37 mouse cellular contexts compared by ENCODE assay signal in the genomic region with DNA sequence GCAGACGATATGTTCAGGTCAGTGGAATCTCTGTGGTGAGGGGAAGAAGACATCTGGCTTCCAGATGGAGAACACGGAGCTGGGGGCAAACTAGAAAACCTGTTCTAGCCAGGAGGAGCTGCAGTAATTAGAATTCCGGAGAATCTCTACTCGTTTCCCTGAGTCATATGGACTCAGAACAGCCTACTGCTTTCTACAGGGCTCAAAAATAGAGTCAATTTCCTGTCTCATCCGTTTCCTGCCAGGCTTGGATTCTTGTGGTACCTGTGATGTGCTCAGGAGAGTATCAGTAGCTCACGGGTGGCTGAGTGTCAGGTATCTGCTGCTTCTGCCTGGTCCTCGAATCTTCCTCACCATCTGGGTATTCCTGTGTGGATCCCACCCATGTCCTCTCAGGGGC. TPM values are rescaled to one million over a fixed set of nuclear protein-coding genes. Genes with fewer than 3 reads are reported as not detected.
DNase-seq lines count a peak whose midpoint lies in the region; ATAC-seq and TF ChIP-seq lines count a peak whose summit lies in the region.
"Had no signal": no experiment of that assay in that cellular context is flagged by ENCODE, and none has a peak within 500 bp of the region (broad histone marks: within the 10 kb centered on the region; RNA-seq: fewer than 3 reads in every experiment).

No protein-coding gene starts in this region.

- H3K9ac ChIP-seq in embryonic facial prominence, embryonic 14.5 days (ENCODE audit: low read depth, low read length) = no peak overlapping the region
- H3K9ac ChIP-seq in midbrain, postnatal 0 days (replicated peaks; ENCODE audit: low read length, poor library complexity, severe bottlenecking) = no peak overlapping the region
- H3K9ac ChIP-seq: embryonic facial prominence, embryonic 15.5 days; forebrain, embryonic 13.5 days; heart, embryonic 12.5 days; hindbrain, embryonic 14.5 days; limb, embryonic 12.5 days; liver, embryonic 15.5 days; lung, embryonic 14.5 days; midbrain, embryonic 12.5 days had no signal

- H3K27me3 ChIP-seq in embryonic facial prominence, embryonic 14.5 days (replicated peaks; ENCODE audit: control insufficient read depth, insufficient read depth, low read length) = 0 out of 2 replicates have a peak, but pooled peaks cover 4% of the 10 kb centered on the region
- H3K27me3 ChIP-seq in midbrain, postnatal 0 days (ENCODE audit: insufficient read depth, low read length) = no peaks in the 10 kb centered on the region
- H3K27me3 ChIP-seq: forebrain, embryonic 13.5 days had no signal

- no peak overlapping the region for H3K27ac ChIP-seq in embryonic facial prominence, embryonic 14.5 days (replicated peaks; ENCODE audit: low read depth, low read length)
- H3K27ac ChIP-seq in midbrain, postnatal 0 days (ENCODE audit: low read depth, low read length) = no peak overlapping the region
- H3K27ac ChIP-seq: embryonic facial prominence, embryonic 15.5 days; forebrain, embryonic 13.5 days; gastrocnemius, adult 2 months; heart, adult 2 months; hindbrain, embryonic 14.5 days; limb, embryonic 12.5 days; liver, embryonic 15.5 days; midbrain, embryonic 12.5 days had no signal

- 39% methylated on average over 7 of the region's 7 CpGs for WGBS in embryonic facial prominence, embryonic 14.5 days
- WGBS in midbrain, postnatal 0 days = 70% methylated on average over 7 of the region's 7 CpGs

- H3K4me3 ChIP-seq in embryonic facial prominence, embryonic 14.5 days (ENCODE audit: low read depth, low read length) = no peak overlapping the region
- H3K4me3 ChIP-seq in midbrain, postnatal 0 days (ENCODE audit: low read depth, low read length) = no peak overlapping the region
- H3K4me3 ChIP-seq: embryonic facial prominence, embryonic 15.5 days; forebrain, embryonic 13.5 days; gastrocnemius, adult 2 months; heart, adult 2 months; heart, embryonic 12.5 days; limb, embryonic 12.5 days; liver, embryonic 15.5 days; midbrain, embryonic 12.5 days had no signal

- no peaks in the 10 kb centered on the region for H3K4me1 ChIP-seq in embryonic facial prominence, embryonic 14.5 days (ENCODE audit: control insufficient read depth, insufficient read depth, low read length)
- no peaks in the 10 kb centered on the region for H3K4me1 ChIP-seq in midbrain, postnatal 0 days (ENCODE audit: insufficient read depth, low read length)
- H3K4me1 ChIP-seq: embryonic facial prominence, embryonic 15.5 days; heart, embryonic 12.5 days; limb, embryonic 12.5 days; liver, embryonic 15.5 days had no signal

- no peak for ATAC-seq in embryonic facial prominence, embryonic 14.5 days (ENCODE audit: low read depth)
- ATAC-seq in midbrain, postnatal 0 days (ENCODE audit: low FRiP score) = no peak
- ATAC-seq: forebrain, embryonic 13.5 days had no signal

- H3K4me2 ChIP-seq in embryonic facial prominence, embryonic 14.5 days (ENCODE audit: low read depth, low read length) = no peak overlapping the region
- no peak overlapping the region for H3K4me2 ChIP-seq in midbrain, postnatal 0 days (ENCODE audit: low read depth, low read length, poor library complexity, severe bottlenecking)
- H3K4me2 ChIP-seq: embryonic facial prominence, embryonic 15.5 days; forebrain, embryonic 13.5 days; heart, embryonic 12.5 days; hindbrain, embryonic 14.5 days; limb, embryonic 12.5 days; liver, embryonic 15.5 days; lung, embryonic 14.5 days; midbrain, embryonic 12.5 days had no signal

- H3K9me3 ChIP-seq in embryonic facial prominence, embryonic 14.5 days (ENCODE audit: control insufficient read depth, low read length) = no peaks in the 10 kb centered on the region
- H3K9me3 ChIP-seq in midbrain, postnatal 0 days (ENCODE audit: low read length) = no peaks in the 10 kb centered on the region
- H3K9me3 ChIP-seq: embryonic facial prominence, embryonic 15.5 days; forebrain, embryonic 13.5 days; heart, embryonic 12.5 days; limb, embryonic 12.5 days; liver, embryonic 15.5 days; midbrain, embryonic 12.5 days had no signal

- TF ChIP-seq CTCF in midbrain, postnatal 0 days (IDR thresholded peaks at IDR 0.05) = no peak

- DNase-seq in embryo, embryonic 11 days = peak; percentile 30
- DNase-seq in embryo, embryonic 10 days (ENCODE audit: low spot score) = no peak
- DNase-seq in right cerebral cortex, adult 18-20 months = peak; percentile 57
- DNase-seq in right cerebral cortex, postnatal 36 days (ENCODE audit: low spot score in 2 of 2) = no peak
- peak; percentile 15 for DNase-seq in embryonic facial prominence, embryonic 14.5 days (ENCODE audit: low spot score)
- no peak for DNase-seq in lung, postnatal 36 days
- DNase-seq in midbrain, postnatal 0 days (ENCODE audit: low spot score) = no peak
- DNase-seq: adrenal gland, postnatal 25 days; cerebellum, adult 18-20 months; gastrocnemius, adult 2 months; heart, adult 2 months; heart, postnatal 4 days; kidney, adult 11 months; kidney, postnatal 14 days; lung, embryonic 14.5 days; retina, postnatal 1 day; thymus, postnatal 4 days had no signal

- H3K36me3 ChIP-seq in embryonic facial prominence, embryonic 14.5 days (ENCODE audit: control insufficient read depth, insufficient read depth, low read length) = no peaks in the 10 kb centered on the region
- no peaks in the 10 kb centered on the region for H3K36me3 ChIP-seq in midbrain, postnatal 0 days (ENCODE audit: insufficient read depth, low read length)
- H3K36me3 ChIP-seq: embryonic facial prominence, embryonic 15.5 days; heart, embryonic 12.5 days; limb, embryonic 12.5 days; liver, embryonic 15.5 days; midbrain, embryonic 12.5 days had no signal

RNA-seq across cellular contexts. Expression of gene Tspan17, which starts 22.3 kb away (rescaled TPM):
- 8.9 and 13.0 TPM in 2 replicates for polyA plus RNA-seq in embryonic facial prominence, embryonic 14.5 days (2014; fragmentation: Nextera tagmentation; extraction: Ambion mirVana)
- 43.4 and 58.1 TPM in 2 replicates for total RNA-seq in midbrain, postnatal 0 days (2014; rRNA removed)
- polyA plus RNA-seq in midbrain, postnatal 0 days (2015; fragmentation: Nextera tagmentation; extraction: Ambion mirVana) = 100 and 115 TPM in 2 replicates

RNA-seq across cellular contexts. Expression of gene Eif4e1b, which starts 27.7 kb away (rescaled TPM):
- polyA plus RNA-seq in embryonic facial prominence, embryonic 14.5 days (2014; fragmentation: Nextera tagmentation; extraction: Ambion mirVana) = not detected in 2 replicates
- total RNA-seq in midbrain, postnatal 0 days (2014; rRNA removed) = not detected in 2 replicates
- not detected in 2 replicates for polyA plus RNA-seq in midbrain, postnatal 0 days (2015; fragmentation: Nextera tagmentation; extraction: Ambion mirVana)
- total RNA-seq: adrenal gland, adult 18-20 months; adrenal gland, postnatal 25 days; gastrocnemius, adult 2 months; gastrocnemius, postnatal 4 days; heart, adult 2 months; heart, postnatal 4 days; layer of hippocampus, postnatal 25 days; left cerebral cortex, postnatal 14 days; liver, adult 2 months; megakaryocyte, adult 5-6 weeks; MEL had no signal
- polyA plus RNA-seq: brain, embryonic 14.5 days; embryonic facial prominence, embryonic 15.5 days; forebrain, embryonic 13.5 days; frontal cortex, adult 2 months; heart, adult 2 months; heart, embryonic 12.5 days; heart, postnatal 0 days; hindbrain, embryonic 14.5 days; kidney, embryonic 14.5 days; limb, embryonic 12.5 days; liver, adult 2 months; liver, embryonic 15.5 days; lung, embryonic 14.5 days; midbrain, embryonic 12.5 days; neural tube, embryonic 14.5 days; thymus, postnatal 0 days had no signal

RNA-seq across cellular contexts. Expression of gene Sncb, which starts 45.1 kb away (rescaled TPM):
- polyA plus RNA-seq in embryonic facial prominence, embryonic 14.5 days (2014; fragmentation: Nextera tagmentation; extraction: Ambion mirVana) = 0.90 and 1.3 TPM in 2 replicates
- total RNA-seq in midbrain, postnatal 0 days (2014; rRNA removed) = 84.6 and 90.6 TPM in 2 replicates
- polyA plus RNA-seq in midbrain, postnatal 0 days (2015; fragmentation: Nextera tagmentation; extraction: Ambion mirVana) = 213 and 233 TPM in 2 replicates
- total RNA-seq: gastrocnemius, adult 2 months; heart, adult 2 months; heart, postnatal 4 days; liver, adult 2 months; megakaryocyte, adult 5-6 weeks; MEL had no signal
- polyA plus RNA-seq: heart, postnatal 0 days; kidney, embryonic 14.5 days; limb, embryonic 12.5 days; liver, adult 2 months; liver, embryonic 15.5 days; lung, embryonic 14.5 days; thymus, postnatal 0 days had no signal

Comparison
In these comparisons a context has a peak if more than half of its experiments do, and no peak if none do; other contexts are left out.
1. DNase-seq: peak in embryo, embryonic 11 days (single experiment), right cerebral cortex, adult 18-20 months (single experiment) and embryonic facial prominence, embryonic 14.5 days (single experiment); none in embryo, embryonic 10 days (single experiment), right cerebral cortex, postnatal 36 days (0 of 2), lung, postnatal 36 days (single experiment) and midbrain, postnatal 0 days (single experiment).
2. RNA of gene Sncb, which starts 45.1 kb away (polyA plus RNA-seq): 213 to 233 TPM in midbrain, postnatal 0 days; 0.90 to 1.3 TPM in embryonic facial prominence, embryonic 14.5 days; every median in the first group is over 10 times any median in the second.